Mouse (Mus musculus): ENCODE data around the gene Tex36. TPM values are rescaled to one million over a fixed set of nuclear protein-coding genes. Genes with fewer than 3 reads are reported as not detected.

Gene Tex36
- polyA plus RNA-seq (2015; fragmentation: Nextera tagmentation; extraction: Ambion mirVana): not detected in 2 replicates

- Histone ChIP-seq H3K36me3 (no peaks in the 10 kb centered on the region), H3K27me3 (replicated peaks) (no peaks in the 10 kb centered on the region), H3K9me3 (no peaks in the 10 kb centered on the region), H3K27ac (replicated peaks) (no peak within 1 kb of the TSS), H3K4me3 (no peak within 1 kb of the TSS), H3K9ac (no peak within 1 kb of the TSS), H3K4me2 (no peak within 1 kb of the TSS), H3K4me1 (no peaks in the 10 kb centered on the region)
- WGBS: 61% methylated on average over 2 of the region's 2 CpGs
- ATAC-seq (ENCODE audit: extremely low read depth, insufficient number of reproducible peaks, low FRiP score, low TSS enrichment): no peak
Measured at GRCm38 (mm10) chr7:133602058-133602457, at the start of gene Tex36. Tex36 (minus strand) TSS chr7:133602158.

- H3K9ac ChIP-seq: no peak overlapping the region
- no peaks in the 10 kb centered on the region for H3K27me3 ChIP-seq (replicated peaks)
- ATAC-seq (ENCODE audit: extremely low read depth, insufficient number of reproducible peaks, low FRiP score, low TSS enrichment): no peak
- H3K9me3 ChIP-seq: no peaks in the 10 kb centered on the region
- H3K4me1 ChIP-seq: no peaks in the 10 kb centered on the region
- no peak overlapping the region for H3K4me2 ChIP-seq
- no peak overlapping the region for H3K27ac ChIP-seq (replicated peaks)
- peaks cover 96% of the 10 kb centered on the region for H3K36me3 ChIP-seq
- WGBS: 91% methylated on average over 6 of the region's 6 CpGs
- H3K4me3 ChIP-seq: no peak overlapping the region
Measured at GRCm38 (mm10) chr7:133645716-133646115, 43.8 kb upstream of the Tex36 start.

GRCm38 (mm10) chr7:133638821-133639220 lies 36.9 kb upstream of the Tex36 start:
- Histone ChIP-seq H3K27ac (replicated peaks) (no peak overlapping the region), H3K4me2 (peak overlapping the region; percentile 95), H3K4me3 (peak overlapping the region; percentile 97), H3K4me1 (peaks cover 11% of the 10 kb centered on the region), H3K36me3 (peaks cover 47% of the 10 kb centered on the region), H3K9me3 (no peaks in the 10 kb centered on the region), H3K27me3 (replicated peaks) (no peaks in the 10 kb centered on the region), H3K9ac (peak overlapping the region; percentile 98)
- WGBS: 87% methylated on average over 13 of the region's 13 CpGs
- ATAC-seq (ENCODE audit: extremely low read depth, insufficient number of reproducible peaks, low FRiP score, low TSS enrichment): no peak

- peaks cover 11% of the 10 kb centered on the region for H3K4me1 ChIP-seq
- no peak for ATAC-seq (ENCODE audit: extremely low read depth, insufficient number of reproducible peaks, low FRiP score, low TSS enrichment)
- H3K4me3 ChIP-seq: peak overlapping the region; percentile 97
- no peaks in the 10 kb centered on the region for H3K27me3 ChIP-seq (replicated peaks)
- H3K27ac ChIP-seq (replicated peaks): peak overlapping the region; percentile 90
- 7% methylated on average over 13 of the region's 13 CpGs for WGBS
- peak overlapping the region; percentile 95 for H3K4me2 ChIP-seq
- peaks cover 42% of the 10 kb centered on the region for H3K36me3 ChIP-seq
- no peaks in the 10 kb centered on the region for H3K9me3 ChIP-seq
- peak overlapping the region; percentile 98 for H3K9ac ChIP-seq
Measured at GRCm38 (mm10) chr7:133638306-133638705, 36.3 kb upstream of the Tex36 start.

- Histone ChIP-seq H3K4me1 (peaks cover 11% of the 10 kb centered on the region), H3K9me3 (no peaks in the 10 kb centered on the region), H3K4me2 (peak within 1 kb of the TSS; percentile 95), H3K27ac (replicated peaks) (peak within 1 kb of the TSS; percentile 90), H3K9ac (peak within 1 kb of the TSS; percentile 98), H3K4me3 (peak within 1 kb of the TSS; percentile 97), H3K27me3 (replicated peaks) (no peaks in the 10 kb centered on the region), H3K36me3 (peaks cover 35% of the 10 kb centered on the region)
- WGBS: under 1% methylated on average over 81 of the region's 81 CpGs
- ATAC-seq (ENCODE audit: extremely low read depth, insufficient number of reproducible peaks, low FRiP score, low TSS enrichment): peak; percentile 99
Measured at GRCm38 (mm10) chr7:133637361-133638305, 35.7 kb upstream of the Tex36 start, which contains the start of gene Edrf1. Edrf1 (plus strand) TSS chr7:133637543.

- Histone ChIP-seq H3K4me3 (peak overlapping the region; percentile 97), H3K27me3 (replicated peaks) (no peaks in the 10 kb centered on the region), H3K27ac (replicated peaks) (peak overlapping the region; percentile 90), H3K36me3 (peaks cover 27% of the 10 kb centered on the region), H3K4me1 (peaks cover 11% of the 10 kb centered on the region), H3K9me3 (no peaks in the 10 kb centered on the region), H3K9ac (peak overlapping the region; percentile 98), H3K4me2 (peak overlapping the region; percentile 95)
- ATAC-seq (ENCODE audit: extremely low read depth, insufficient number of reproducible peaks, low FRiP score, low TSS enrichment): 0 out of 2 replicates have a peak, but pooled peaks have one; percentile 2
- WGBS: 3% methylated on average over 21 of the region's 21 CpGs
Measured at GRCm38 (mm10) chr7:133636738-133637352, 34.9 kb upstream of the Tex36 start.

GRCm38 (mm10) chr7:133634932-133635650 lies 33.1 kb upstream of the Tex36 start:
- Histone ChIP-seq H3K9me3 (no peaks in the 10 kb centered on the region), H3K4me3 (no peak overlapping the region), H3K36me3 (peaks cover 13% of the 10 kb centered on the region), H3K4me2 (no peak overlapping the region), H3K9ac (no peak overlapping the region), H3K27ac (replicated peaks) (no peak overlapping the region), H3K4me1 (peaks cover 11% of the 10 kb centered on the region), H3K27me3 (replicated peaks) (no peaks in the 10 kb centered on the region)
- 52% methylated on average over 10 of the region's 12 CpGs for WGBS
- no peak for ATAC-seq (ENCODE audit: extremely low read depth, insufficient number of reproducible peaks, low FRiP score, low TSS enrichment)

- Histone ChIP-seq H3K27me3 (replicated peaks) (0 out of 2 replicates have a peak, but pooled peaks cover 3% of the 10 kb centered on the region), H3K36me3 (no peaks in the 10 kb centered on the region), H3K4me3 (no peak overlapping the region), H3K9me3 (no peaks in the 10 kb centered on the region), H3K4me2 (no peak overlapping the region), H3K4me1 (no peaks in the 10 kb centered on the region), H3K27ac (replicated peaks) (no peak overlapping the region), H3K9ac (no peak overlapping the region)
- WGBS: 24% methylated on average over 2 of the region's 2 CpGs
- no peak for ATAC-seq (ENCODE audit: extremely low read depth, insufficient number of reproducible peaks, low FRiP score, low TSS enrichment)
Measured at GRCm38 (mm10) chr7:133632476-133632875, 30.5 kb upstream of the Tex36 start.

GRCm38 (mm10) chr7:133630821-133631220 lies 28.9 kb upstream of the Tex36 start:
- no peak overlapping the region for H3K27ac ChIP-seq (replicated peaks)
- H3K27me3 ChIP-seq (replicated peaks): 0 out of 2 replicates have a peak, but pooled peaks cover 3% of the 10 kb centered on the region
- WGBS: 65% methylated on average over 5 of the region's 5 CpGs
- H3K9me3 ChIP-seq: no peaks in the 10 kb centered on the region
- H3K4me3 ChIP-seq: no peak overlapping the region
- no peak for ATAC-seq (ENCODE audit: extremely low read depth, insufficient number of reproducible peaks, low FRiP score, low TSS enrichment)
- no peaks in the 10 kb centered on the region for H3K4me1 ChIP-seq
- no peak overlapping the region for H3K9ac ChIP-seq
- H3K4me2 ChIP-seq: no peak overlapping the region
- H3K36me3 ChIP-seq: no peaks in the 10 kb centered on the region

- Histone ChIP-seq H3K4me3 (no peak overlapping the region), H3K27ac (replicated peaks) (no peak overlapping the region), H3K36me3 (no peaks in the 10 kb centered on the region), H3K27me3 (replicated peaks) (0 out of 2 replicates have a peak, but pooled peaks cover 3% of the 10 kb centered on the region), H3K4me2 (no peak overlapping the region), H3K9me3 (no peaks in the 10 kb centered on the region), H3K9ac (no peak overlapping the region), H3K4me1 (no peaks in the 10 kb centered on the region)
- 57% methylated on average over 14 of the region's 14 CpGs for WGBS
- no peak for ATAC-seq (ENCODE audit: extremely low read depth, insufficient number of reproducible peaks, low FRiP score, low TSS enrichment)
Measured at GRCm38 (mm10) chr7:133627184-133627936, 25.4 kb upstream of the Tex36 start.

Data from heart, embryonic 13.5 days (tissue).